Comparison of ENCODE assay signal across 25 mouse cellular contexts in genomic region chr7:111856977-111857376, GRCm38 (mm10).
A peak's percentile ranks its signal among the peaks of the same experiment; 100 is the strongest.
DNase-seq lines count a peak whose midpoint lies in the region; ATAC-seq and TF ChIP-seq lines count a peak whose summit lies in the region.
"Had no signal": no experiment of that assay in that cellular context is flagged by ENCODE, and none has a peak within 500 bp of the region (broad histone marks: within the 10 kb centered on the region; RNA-seq: fewer than 3 reads in every experiment).

No protein-coding gene starts in this region.

- H3K4me1 ChIP-seq in forebrain, embryonic 11.5 days (replicated peaks; ENCODE audit: control insufficient read depth, insufficient read depth, low read length): no peaks in the 10 kb centered on the region
- H3K4me1 ChIP-seq in forebrain, embryonic 16.5 days (replicated peaks; ENCODE audit: control insufficient read depth, insufficient read depth, low read length): no peaks in the 10 kb centered on the region
- H3K4me1 ChIP-seq in midbrain, embryonic 11.5 days (ENCODE audit: control insufficient read depth, insufficient read depth, low read length): no peaks in the 10 kb centered on the region
- no peaks in the 10 kb centered on the region for H3K4me1 ChIP-seq in midbrain, embryonic 10.5 days
- no peaks in the 10 kb centered on the region for H3K4me1 ChIP-seq in hindbrain, postnatal 0 days (ENCODE audit: insufficient read depth, low read length)
- H3K4me1 ChIP-seq: embryonic facial prominence, embryonic 13.5 days; heart, embryonic 15.5 days; liver, embryonic 15.5 days had no signal

- H3K27me3 ChIP-seq in forebrain, embryonic 11.5 days (ENCODE audit: control insufficient read depth, insufficient read depth, low read length): no peaks in the 10 kb centered on the region
- H3K27me3 ChIP-seq in forebrain, embryonic 16.5 days (replicated peaks; ENCODE audit: control insufficient read depth, insufficient read depth, low read length): no peaks in the 10 kb centered on the region
- H3K27me3 ChIP-seq in midbrain, embryonic 11.5 days (ENCODE audit: control insufficient read depth, insufficient read depth, low read length): no peaks in the 10 kb centered on the region
- H3K27me3 ChIP-seq in midbrain, embryonic 10.5 days (ENCODE audit: low read depth, poor library complexity, severe bottlenecking): no peaks in the 10 kb centered on the region
- H3K27me3 ChIP-seq in hindbrain, postnatal 0 days (ENCODE audit: insufficient read depth, low read length): no peaks in the 10 kb centered on the region
- H3K27me3 ChIP-seq: embryonic facial prominence, embryonic 13.5 days; heart, embryonic 15.5 days; liver, embryonic 15.5 days had no signal

- DNase-seq in forebrain, embryonic 11.5 days (ENCODE audit: low spot score): peak; percentile 49
- DNase-seq in midbrain, embryonic 11.5 days (ENCODE audit: low spot score, missing footprints): no peak
- no peak for DNase-seq in midbrain, embryonic 10.5 days (ENCODE audit: low spot score)
- no peak for DNase-seq in hindbrain, postnatal 0 days (ENCODE audit: low spot score)
- DNase-seq in thymus, postnatal 25 days: no peak
- DNase-seq: adrenal gland, postnatal 36 days; cerebellum, adult 11 months; gastrocnemius, adult 2 months; heart, postnatal 36 days; kidney, adult 2 months; kidney, postnatal 10 days; liver; lung, postnatal 4 days; right cerebral cortex, postnatal 14 days; thymus, adult 2 months had no signal

- ATAC-seq in forebrain, embryonic 11.5 days (replicated peaks; ENCODE audit: low FRiP score): 0 out of 2 replicates have a peak, but pooled peaks have one; percentile 33
- ATAC-seq in forebrain, embryonic 16.5 days: no peak
- peak; percentile 24; the same call in 1 of the 2 replicates for ATAC-seq in midbrain, embryonic 11.5 days (ENCODE audit: low FRiP score)
- 0 out of 2 replicates have a peak, but pooled peaks have one; percentile 40 for ATAC-seq in hindbrain, postnatal 0 days
- ATAC-seq in activated CD4-positive, CD25-positive, alpha-beta regulatory T cell, adult 4 months: no peak
- ATAC-seq: CD4-positive, CD25-positive, alpha-beta regulatory T cell, adult 4 months; inflammation-experienced regulatory T-cells, adult 6 months had no signal

- H3K27ac ChIP-seq in forebrain, embryonic 11.5 days (ENCODE audit: low read depth, low read length): no peak overlapping the region
- H3K27ac ChIP-seq in forebrain, embryonic 16.5 days (ENCODE audit: low read length): no peak overlapping the region
- no peak overlapping the region for H3K27ac ChIP-seq in midbrain, embryonic 11.5 days (ENCODE audit: low read depth, low read length)
- no peak overlapping the region for H3K27ac ChIP-seq in midbrain, embryonic 10.5 days (replicated peaks)
- H3K27ac ChIP-seq in hindbrain, postnatal 0 days: no peak overlapping the region
- H3K27ac ChIP-seq: embryonic facial prominence, embryonic 13.5 days; gastrocnemius, adult 2 months; heart, embryonic 15.5 days; left cerebral cortex, adult 2 months; limb, embryonic 10.5 days; liver, embryonic 15.5 days; stomach, postnatal 0 days had no signal

- no peaks in the 10 kb centered on the region for H3K36me3 ChIP-seq in forebrain, embryonic 11.5 days (ENCODE audit: control insufficient read depth, insufficient read depth, low read length)
- no peaks in the 10 kb centered on the region for H3K36me3 ChIP-seq in forebrain, embryonic 16.5 days (ENCODE audit: control insufficient read depth, insufficient read depth)
- no peaks in the 10 kb centered on the region for H3K36me3 ChIP-seq in midbrain, embryonic 11.5 days (ENCODE audit: control insufficient read depth, insufficient read depth, low read length)
- no peaks in the 10 kb centered on the region for H3K36me3 ChIP-seq in midbrain, embryonic 10.5 days
- H3K36me3 ChIP-seq in hindbrain, postnatal 0 days (ENCODE audit: insufficient read depth, low read length): no peaks in the 10 kb centered on the region
- H3K36me3 ChIP-seq: embryonic facial prominence, embryonic 13.5 days; heart, embryonic 15.5 days; limb, embryonic 10.5 days; liver, embryonic 15.5 days had no signal

- WGBS in forebrain, embryonic 11.5 days: 66% methylated on average over 5 of the region's 5 CpGs
- 76% methylated on average over 5 of the region's 5 CpGs for WGBS in forebrain, embryonic 16.5 days
- 74% methylated on average over 5 of the region's 5 CpGs for WGBS in midbrain, embryonic 11.5 days
- WGBS in midbrain, embryonic 10.5 days: 76% methylated on average over 5 of the region's 5 CpGs
- WGBS in hindbrain, postnatal 0 days: 56% methylated on average over 5 of the region's 5 CpGs

- H3K4me2 ChIP-seq in forebrain, embryonic 11.5 days (ENCODE audit: low read depth, low read length, severe bottlenecking): no peak overlapping the region
- no peak overlapping the region for H3K4me2 ChIP-seq in forebrain, embryonic 16.5 days (ENCODE audit: low read length)
- no peak overlapping the region for H3K4me2 ChIP-seq in midbrain, embryonic 11.5 days
- no peak overlapping the region for H3K4me2 ChIP-seq in hindbrain, postnatal 0 days (ENCODE audit: low read depth, low read length)
- H3K4me2 ChIP-seq: embryonic facial prominence, embryonic 13.5 days; heart, embryonic 15.5 days; liver, embryonic 15.5 days had no signal

- H3K9me3 ChIP-seq in forebrain, embryonic 11.5 days (ENCODE audit: control insufficient read depth, low read length): no peaks in the 10 kb centered on the region
- no peaks in the 10 kb centered on the region for H3K9me3 ChIP-seq in forebrain, embryonic 16.5 days (ENCODE audit: control insufficient read depth, low read length)
- H3K9me3 ChIP-seq in midbrain, embryonic 11.5 days (ENCODE audit: control insufficient read depth, low read length): no peaks in the 10 kb centered on the region
- no peaks in the 10 kb centered on the region for H3K9me3 ChIP-seq in midbrain, embryonic 10.5 days (replicated peaks)
- no peaks in the 10 kb centered on the region for H3K9me3 ChIP-seq in hindbrain, postnatal 0 days (ENCODE audit: low read length)
- H3K9me3 ChIP-seq: embryonic facial prominence, embryonic 13.5 days; heart, embryonic 15.5 days; limb, embryonic 10.5 days; liver, embryonic 15.5 days had no signal

- H3K9ac ChIP-seq in forebrain, embryonic 11.5 days (ENCODE audit: low read length): no peak overlapping the region
- no peak overlapping the region for H3K9ac ChIP-seq in forebrain, embryonic 16.5 days (replicated peaks; ENCODE audit: low read depth, low read length)
- H3K9ac ChIP-seq in midbrain, embryonic 11.5 days (ENCODE audit: low read length): no peak overlapping the region
- no peak overlapping the region for H3K9ac ChIP-seq in hindbrain, postnatal 0 days (replicated peaks; ENCODE audit: low read length)
- H3K9ac ChIP-seq: embryonic facial prominence, embryonic 13.5 days; heart, embryonic 15.5 days; liver, embryonic 15.5 days had no signal

- TF ChIP-seq CTCF in hindbrain, postnatal 0 days (IDR thresholded peaks at IDR 0.05; ENCODE audit: low read depth): no peak

- H3K4me3 ChIP-seq in forebrain, embryonic 11.5 days (ENCODE audit: low read depth, low read length): no peak overlapping the region
- no peak overlapping the region for H3K4me3 ChIP-seq in forebrain, embryonic 16.5 days (replicated peaks; ENCODE audit: low read length)
- no peak overlapping the region for H3K4me3 ChIP-seq in midbrain, embryonic 11.5 days (ENCODE audit: low read depth, low read length)
- H3K4me3 ChIP-seq in midbrain, embryonic 10.5 days: no peak overlapping the region
- H3K4me3 ChIP-seq in hindbrain, postnatal 0 days (ENCODE audit: low read length): no peak overlapping the region
- H3K4me3 ChIP-seq: embryonic facial prominence, embryonic 13.5 days; gastrocnemius, adult 2 months; heart, embryonic 15.5 days; left cerebral cortex, adult 2 months; limb, embryonic 10.5 days; liver, embryonic 15.5 days had no signal

Comparison
In these comparisons a context has a peak if more than half of its experiments do, and no peak if none do; other contexts are left out.
1. ATAC-seq: peak in forebrain, embryonic 11.5 days (single experiment), midbrain, embryonic 11.5 days (single experiment) and hindbrain, postnatal 0 days (single experiment); none in forebrain, embryonic 16.5 days (single experiment) and activated CD4-positive, CD25-positive, alpha-beta regulatory T cell, adult 4 months (single experiment).